Mouse (Mus musculus) lung, adult 2 months (tissue): ENCODE data around the gene 4921536K21Rik.

Source experiments
- CTCF ChIP-seq: fragments of 200-500 bp; IDR thresholded peaks from 2 replicates; pipeline ENCODE4 v1.5.1; 2011; ENCODE audit warnings: mild to moderate bottlenecking, low read length, control low read depth; ENCODE audit not compliant: insufficient read depth
- POLR2A ChIP-seq: fragments of 200-500 bp; IDR thresholded peaks from 2 replicates; pipeline ENCODE4 v1.6.1; 2011; ENCODE audit warnings: low read depth, mild to moderate bottlenecking, control low read depth, low read length, borderline replicate concordance; ENCODE audit errors: extremely low read depth

DNA sequence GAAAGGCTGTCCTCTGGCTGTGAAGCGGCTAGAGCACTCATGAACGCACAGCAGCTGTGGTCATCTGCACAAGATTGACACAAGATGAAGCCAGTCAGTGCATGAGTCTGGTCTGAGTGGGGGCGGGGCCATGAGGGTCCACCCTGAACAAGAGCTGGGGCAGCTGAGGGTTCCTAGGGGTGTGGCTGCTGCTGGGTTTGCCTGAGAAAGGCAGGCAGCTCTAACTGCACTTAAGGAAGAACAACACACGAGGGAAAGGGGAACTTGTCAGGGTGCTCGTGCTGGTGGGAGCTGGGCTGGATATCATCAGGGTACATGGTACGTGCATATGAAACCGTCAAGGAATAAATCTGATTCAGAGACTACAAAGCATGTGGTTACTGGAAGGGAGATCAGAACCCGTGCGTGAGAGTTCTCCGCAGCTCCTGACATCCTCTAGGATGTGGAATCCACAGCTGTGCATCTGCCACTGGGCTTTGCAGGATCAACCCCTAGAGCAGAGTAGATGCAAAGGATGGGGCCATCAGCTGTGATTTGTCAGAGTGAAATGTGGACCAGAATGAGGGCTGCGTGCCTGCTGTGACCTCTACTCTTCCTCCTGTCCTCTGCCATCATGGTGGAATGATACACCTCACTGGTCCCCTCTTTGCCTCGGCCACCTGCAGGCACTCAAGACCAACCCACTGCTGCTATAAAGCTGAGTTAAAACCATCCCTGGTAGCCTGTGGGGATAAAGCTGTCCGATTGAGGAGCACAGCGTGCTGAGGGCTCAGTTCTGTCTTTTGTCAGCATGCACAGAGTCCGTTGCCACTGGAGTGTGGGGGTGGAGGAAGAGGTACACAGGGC is 45.2 kb downstream of the 4921536K21Rik start:
- TF ChIP-seq POLR2A (no peak), CTCF (no peak)
